Comparison of ENCODE assay signal across 8 mouse cellular contexts in the genomic region with DNA sequence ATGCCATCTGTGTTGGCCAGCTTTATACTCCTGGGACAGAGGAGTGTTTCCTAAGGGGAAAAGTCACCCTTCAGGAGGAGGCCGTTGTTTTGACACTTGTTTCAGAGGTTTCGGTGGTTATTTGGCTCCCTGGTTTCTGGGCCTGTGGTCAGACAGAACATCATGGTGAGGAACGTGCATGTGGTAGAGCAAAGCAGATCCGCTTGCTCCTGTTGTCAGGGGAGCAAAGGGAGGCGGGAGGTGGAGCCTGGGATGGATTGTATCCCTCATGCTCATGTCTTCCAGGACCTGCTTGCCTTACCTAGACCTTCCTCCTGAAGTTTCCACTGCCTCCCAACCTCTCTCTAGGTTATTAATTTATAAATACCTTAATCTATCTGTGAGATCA. TPM values are rescaled to one million over a fixed set of nuclear protein-coding genes. Genes with fewer than 3 reads are reported as not detected.
A peak's percentile ranks its signal among the peaks of the same experiment; 100 is the strongest.
DNase-seq lines count a peak whose midpoint lies in the region; ATAC-seq lines count a peak whose summit lies in the region.

No protein-coding gene starts in this region.

- DNase-seq in adrenal gland, postnatal 10 days: peak; percentile 46
- DNase-seq in adrenal gland, postnatal 25 days: no peak
- DNase-seq in CD4-positive helper T cell, adult 2 months (ENCODE audit: low read depth, low spot score): peak; percentile 72
- DNase-seq in embryo, embryonic 11 days: peak; percentile 51
- no peak for DNase-seq in right cerebral cortex, postnatal 36 days (ENCODE audit: low spot score in 2 of 2)
- no peak for DNase-seq in layer of hippocampus, postnatal 10 days (ENCODE audit: low spot score in 2 of 2)

- H3K4me1 ChIP-seq in hindbrain, embryonic 15.5 days (replicated peaks): peaks cover 41% of the 10 kb centered on the region
- peaks cover 48% of the 10 kb centered on the region for H3K4me1 ChIP-seq in midbrain, embryonic 12.5 days

- 6% methylated on average over 5 of the region's 5 CpGs for WGBS in hindbrain, embryonic 15.5 days
- WGBS in midbrain, embryonic 12.5 days: 3% methylated on average over 5 of the region's 5 CpGs

- peak overlapping the region; percentile 42 for H3K4me2 ChIP-seq in hindbrain, embryonic 15.5 days
- peak overlapping the region; percentile 39 for H3K4me2 ChIP-seq in midbrain, embryonic 12.5 days (replicated peaks)

- no peaks in the 10 kb centered on the region for H3K36me3 ChIP-seq in hindbrain, embryonic 15.5 days
- H3K36me3 ChIP-seq in midbrain, embryonic 12.5 days: no peaks in the 10 kb centered on the region

- no peaks in the 10 kb centered on the region for H3K9me3 ChIP-seq in hindbrain, embryonic 15.5 days
- no peaks in the 10 kb centered on the region for H3K9me3 ChIP-seq in midbrain, embryonic 12.5 days

- no peak overlapping the region for H3K9ac ChIP-seq in hindbrain, embryonic 15.5 days
- no peak overlapping the region for H3K9ac ChIP-seq in midbrain, embryonic 12.5 days (replicated peaks)

- H3K27ac ChIP-seq in hindbrain, embryonic 15.5 days (replicated peaks): peak overlapping the region; percentile 58; the same call in 1 of the 2 replicates
- H3K27ac ChIP-seq in midbrain, embryonic 12.5 days (replicated peaks): peak overlapping the region; percentile 67

- ATAC-seq in hindbrain, embryonic 15.5 days (ENCODE audit: low FRiP score, low read depth): no peak
- no peak for ATAC-seq in midbrain, embryonic 12.5 days (ENCODE audit: low FRiP score, low read depth)

- H3K27me3 ChIP-seq in hindbrain, embryonic 15.5 days: no peaks in the 10 kb centered on the region
- no peaks in the 10 kb centered on the region for H3K27me3 ChIP-seq in midbrain, embryonic 12.5 days

- H3K4me3 ChIP-seq in hindbrain, embryonic 15.5 days: peak overlapping the region; percentile 7; the same call in 1 of the 2 replicates
- H3K4me3 ChIP-seq in midbrain, embryonic 12.5 days: peak overlapping the region; percentile 12; the same call in 1 of the 2 replicates

RNA-seq across cellular contexts. Expression of a gene that starts 5.7 kb away (rescaled TPM):
- total RNA-seq in adrenal gland, postnatal 10 days (2021): 10 to 100 TPM; 37.3 to 38.7 TPM
- 21.7 and 27.6 TPM in 2 replicates for total RNA-seq in adrenal gland, postnatal 25 days (2021)
- 41.2 and 45.7 TPM in 2 replicates for polyA plus RNA-seq in hindbrain, embryonic 15.5 days (2015; fragmentation: Nextera tagmentation; extraction: Ambion mirVana)
- polyA plus RNA-seq in midbrain, embryonic 12.5 days (2016; fragmentation: Nextera tagmentation; extraction: Ambion mirVana): 44.0 and 48.4 TPM in 2 replicates
- 100 to 1,000 TPM; 116 to 120 TPM for total RNA-seq in layer of hippocampus, postnatal 10 days (2021)

Comparison
In these comparisons a context has a peak if more than half of its experiments do, and no peak if none do; other contexts are left out.
1. DNase-seq: peak in adrenal gland, postnatal 10 days (single experiment), CD4-positive helper T cell, adult 2 months (single experiment) and embryo, embryonic 11 days (single experiment); none in adrenal gland, postnatal 25 days (single experiment), right cerebral cortex, postnatal 36 days (0 of 2) and layer of hippocampus, postnatal 10 days (0 of 2).